Mouse (Mus musculus) adrenal gland, adult 8-10 months (tissue): ENCODE results near the gene Adck1. TPM values are rescaled to one million over a fixed set of nuclear protein-coding genes. Genes with fewer than 3 reads are reported as not detected.
"Not testable (repeated sequence)": the region's sequence is repeated elsewhere in the genome, so short reads cannot be mapped to it uniquely, and the experiment has no call there.

Experiments
- DNase-seq: peaks from one replicate; pipeline ENCODE4 v3.0.0; 2022
- total RNA-seq, 4 experiments: library from RNA; stranded (reverse); gene quantifications; 2 replicates each; pipeline ENCODE4 v1.2.4; 2022

Gene Adck1
- total RNA-seq: 10 to 100 TPM; 24.3 to 26.0 (median 25.0) TPM

DNA sequence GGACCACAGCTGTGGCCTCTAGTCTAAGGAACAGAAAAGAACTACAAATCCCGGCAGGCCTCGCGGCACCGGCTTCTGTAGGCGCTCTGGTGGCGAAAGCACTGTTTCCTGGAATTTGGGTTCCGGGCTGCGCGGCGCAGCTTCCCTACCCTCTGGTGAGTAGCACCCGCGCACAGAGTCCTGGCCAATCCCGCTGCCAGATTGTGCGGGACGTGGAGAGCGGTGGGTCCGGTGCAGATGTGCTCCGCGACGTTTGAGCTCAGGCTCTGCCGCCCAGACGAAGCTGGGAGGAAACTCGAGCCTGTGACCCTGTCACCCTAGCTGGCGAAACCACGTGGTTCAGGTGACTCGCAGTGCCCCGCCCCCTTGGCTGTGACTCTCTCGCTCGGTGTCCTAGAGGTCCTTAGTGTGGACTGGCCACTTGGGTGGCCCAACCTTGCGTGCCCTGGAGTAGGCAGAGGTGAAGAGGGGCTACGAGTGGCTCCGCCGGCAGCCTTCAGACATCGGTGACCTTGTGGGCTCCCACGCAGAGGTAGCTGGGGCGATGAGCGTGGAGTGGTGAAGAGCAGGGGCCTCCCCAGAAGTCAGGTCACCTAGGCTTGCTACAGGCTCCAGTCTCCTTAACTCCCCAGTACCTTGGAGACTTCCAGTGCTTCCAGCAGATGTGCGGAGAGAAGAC is at the start of gene Adck1:
Gene Adck1, plus strand, starts transcription at position 114 of the 679 bp plus-strand sequence.
- DNase-seq: peak; percentile 87

DNA sequence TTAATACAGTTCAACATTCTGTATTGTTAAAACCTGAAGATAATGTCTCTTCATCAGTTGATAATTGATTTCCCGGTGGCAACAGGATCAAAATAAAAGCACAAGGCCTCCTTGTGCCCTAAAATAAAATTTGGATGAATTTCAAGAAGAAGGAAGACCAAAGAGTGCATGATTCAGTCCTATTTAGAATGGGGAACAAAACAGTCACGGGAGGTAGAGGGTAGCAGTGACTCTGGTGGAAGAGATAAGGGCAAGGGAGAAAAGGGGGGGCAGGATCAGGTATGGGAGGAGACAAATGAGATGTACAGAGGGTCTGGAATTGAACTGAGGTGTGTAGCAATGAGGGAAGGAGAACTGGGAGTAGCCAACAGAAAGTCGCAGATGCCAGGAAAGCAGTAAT is 45.8 kb upstream of the Adck1 start:
- DNase-seq: no peak

DNA sequence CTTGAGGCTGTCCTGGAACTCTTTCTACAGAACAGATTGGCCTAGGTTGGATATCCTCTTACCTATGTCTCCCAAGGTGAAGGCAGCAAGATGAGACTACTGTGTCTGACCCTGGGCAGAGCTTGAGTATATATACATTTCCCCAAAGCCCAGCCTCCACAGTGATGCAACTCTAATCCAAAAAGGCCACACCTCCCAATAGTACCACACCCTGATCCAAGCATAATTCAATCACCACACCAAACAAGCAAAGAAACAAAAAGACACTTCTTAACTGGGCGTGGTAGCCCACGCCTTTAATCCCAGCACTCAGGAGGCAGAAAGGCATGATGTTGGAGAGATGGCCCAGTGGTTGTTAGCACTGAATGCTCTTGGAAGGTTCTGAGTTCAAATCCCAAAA is 36.4 kb upstream of the Adck1 start, which contains the start of gene Gm5039:
Gene Gm5039, minus strand, starts transcription at position 101 of the 400 bp plus-strand sequence.
- DNase-seq: not testable (repeated sequence)

DNA sequence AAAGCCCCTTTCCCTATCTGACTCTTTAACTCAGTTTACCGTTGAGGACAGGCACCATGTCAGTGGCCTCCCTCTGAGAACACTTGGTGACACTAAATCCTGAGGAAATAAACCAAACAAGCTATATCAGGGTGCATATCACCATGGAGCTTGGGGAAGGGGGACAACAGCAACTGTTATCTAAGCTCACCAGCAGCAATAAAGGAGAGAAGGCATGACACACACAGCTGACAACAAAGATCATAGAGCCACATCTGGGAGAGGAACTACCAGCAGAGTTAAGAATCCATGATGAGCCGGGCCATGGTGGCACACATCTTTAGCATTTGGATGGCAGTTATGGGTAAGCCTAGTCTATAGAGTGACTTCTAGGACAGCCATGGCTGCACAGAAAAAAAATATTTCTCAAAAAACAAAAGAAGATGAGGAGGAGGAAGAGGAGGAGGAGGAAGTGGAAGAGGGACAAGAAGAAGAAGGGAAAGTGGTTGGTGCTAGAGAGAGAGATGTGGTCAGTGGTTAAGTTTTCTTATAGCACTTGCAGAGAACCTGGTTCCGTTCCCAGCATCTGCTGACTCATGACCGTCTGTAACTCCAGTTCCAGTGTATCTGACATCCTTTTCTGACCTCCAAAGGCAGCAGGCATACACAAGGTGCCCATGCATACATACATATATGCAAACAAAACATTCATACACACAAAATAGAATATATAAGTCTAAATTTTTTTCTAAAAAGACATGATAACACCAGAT is 23.5 kb upstream of the Adck1 start:
- not testable (repeated sequence) for DNase-seq

DNA sequence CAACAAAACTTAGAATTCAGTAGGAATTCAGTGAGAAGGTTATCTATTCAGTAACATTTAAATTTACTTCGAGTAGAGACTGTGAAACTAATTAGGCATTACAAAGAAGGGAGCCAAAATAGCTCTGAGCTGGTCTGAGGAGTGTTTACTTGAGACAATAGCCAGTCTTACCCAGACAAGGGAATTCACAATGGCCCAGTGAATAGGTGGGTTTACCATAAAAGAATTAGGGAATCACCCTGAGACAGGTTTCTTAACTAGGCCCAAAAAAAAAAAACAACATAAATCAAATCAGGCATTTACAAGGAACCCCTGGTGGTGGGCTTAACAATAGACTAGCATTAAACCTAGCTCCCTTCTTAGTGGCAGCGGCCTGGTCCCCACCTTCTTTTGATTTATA is 19.1 kb upstream of the Adck1 start:
- not testable (repeated sequence) for DNase-seq

DNA sequence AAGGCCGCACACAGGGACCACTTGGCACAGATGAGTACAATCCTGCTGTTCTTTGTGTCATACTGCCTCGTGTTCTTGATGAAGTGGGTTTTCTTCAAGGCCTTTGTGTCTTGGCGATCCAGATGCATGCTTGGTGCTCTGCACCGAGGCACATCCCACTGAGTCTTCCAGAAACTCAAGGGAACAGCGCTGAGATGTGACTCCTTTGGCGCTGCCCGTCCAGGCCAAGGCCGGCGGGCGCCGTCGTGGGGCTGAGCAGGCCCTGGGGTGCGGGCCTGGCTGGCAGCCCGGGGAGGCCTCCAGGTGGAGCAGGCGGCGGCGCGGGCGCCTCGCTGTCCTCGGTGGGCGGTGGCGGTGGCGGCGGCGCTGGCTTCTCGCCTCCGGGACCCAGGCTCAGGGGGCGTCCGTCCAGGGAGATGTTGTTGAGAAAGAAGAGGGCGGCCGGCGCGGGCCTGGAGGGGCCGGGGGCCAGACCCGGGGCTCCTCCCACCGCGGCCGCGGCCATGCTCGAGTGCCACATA is 6.1 kb upstream of the Adck1 start:
- DNase-seq: no peak

DNA sequence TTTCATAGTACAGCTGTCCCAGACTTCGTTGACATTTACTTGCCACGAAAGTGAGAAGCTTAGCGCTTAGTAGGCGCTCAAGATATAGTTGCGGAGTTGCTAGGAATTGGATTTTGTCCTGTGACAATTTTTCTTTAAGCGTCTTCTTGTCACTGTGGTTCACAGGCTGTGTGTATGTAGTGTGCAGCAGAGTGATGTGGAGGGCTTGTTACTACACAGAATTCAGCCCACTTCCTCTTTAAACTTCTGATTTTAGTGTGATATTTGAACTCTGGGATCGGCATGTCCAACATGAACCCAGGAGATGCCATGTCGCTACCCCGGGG is 729 bp downstream of the Adck1 start:
- no peak for DNase-seq

DNA sequence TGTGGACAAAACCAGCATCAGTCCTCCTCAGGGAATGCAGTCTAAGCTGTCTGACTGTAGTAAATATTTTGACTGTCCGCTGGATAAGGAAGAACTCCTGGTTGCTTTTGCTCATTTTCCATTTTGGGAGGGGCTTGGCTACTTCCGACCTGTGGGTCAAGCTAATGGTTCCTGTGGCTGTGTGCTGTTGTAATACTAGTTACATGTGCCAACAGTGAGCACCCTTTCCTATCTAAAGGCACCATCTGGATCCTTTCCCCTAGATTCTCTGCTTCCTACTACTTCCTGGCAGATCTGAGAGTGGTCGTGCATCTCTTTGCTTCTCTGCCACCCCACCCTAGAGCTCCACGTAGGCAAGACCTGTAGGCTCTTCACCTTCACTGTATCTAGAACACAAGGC is 7.3 kb downstream of the Adck1 start:
- DNase-seq: no peak

DNA sequence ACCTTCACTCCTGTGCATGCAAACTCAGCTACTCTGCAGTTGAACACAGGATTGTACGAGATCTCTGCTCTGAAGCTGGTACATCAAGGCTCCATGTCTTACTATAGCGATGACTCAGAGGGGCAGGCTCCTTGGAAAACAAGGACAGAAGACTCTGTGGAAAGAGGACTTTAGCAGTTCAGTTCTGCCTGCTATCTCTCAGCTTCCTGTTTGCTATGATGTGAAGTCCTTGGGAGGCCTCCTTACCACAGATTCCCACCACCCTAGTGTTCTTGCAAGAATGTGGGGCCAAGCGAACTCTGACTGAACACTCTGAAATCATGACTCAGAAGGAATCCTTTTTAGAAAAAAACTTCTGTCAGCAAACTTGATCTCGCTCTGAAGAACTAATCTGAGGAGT is 8.3 kb downstream of the Adck1 start:
- DNase-seq: peak; percentile 6

DNA sequence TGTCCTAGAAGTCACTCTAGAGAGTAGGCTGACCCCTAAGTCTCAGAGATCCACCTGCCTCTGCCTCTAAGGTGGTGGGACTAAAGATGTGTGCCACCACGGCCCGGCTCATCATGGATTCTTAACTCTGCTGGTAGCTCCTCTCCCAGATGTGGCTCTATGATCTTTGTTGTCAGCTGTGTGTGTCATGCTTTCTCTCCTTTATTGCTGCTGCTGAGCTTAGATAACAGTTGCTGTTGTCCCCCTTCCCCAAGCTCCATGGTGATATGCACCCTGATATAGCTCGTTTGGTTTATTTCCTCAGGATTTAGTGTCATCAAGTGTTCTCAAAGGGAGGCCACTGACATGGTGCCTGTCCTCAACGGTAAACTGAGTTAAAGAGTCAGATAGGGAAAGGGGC is 9.3 kb downstream of the Adck1 start:
- not testable (repeated sequence) for DNase-seq

DNA sequence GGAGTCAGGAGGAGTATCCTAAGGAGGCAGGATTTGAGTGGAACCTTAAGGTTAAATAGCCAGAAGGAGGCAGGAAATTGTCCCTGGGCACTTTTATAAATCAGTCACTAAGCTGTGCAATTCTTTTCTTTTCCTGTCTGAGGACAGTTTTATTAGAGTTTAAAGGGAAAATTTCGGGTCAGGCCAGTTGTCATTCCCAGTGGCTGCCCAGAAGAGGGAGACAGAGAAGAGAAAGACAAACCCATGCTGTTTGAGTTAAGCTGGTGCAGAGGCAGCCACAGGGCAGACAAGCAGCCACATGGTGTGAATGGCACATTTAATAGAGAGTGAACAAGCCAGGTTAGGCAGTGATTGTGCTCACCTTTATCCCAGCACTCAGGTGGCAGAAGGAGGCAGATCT is 10.0 kb downstream of the Adck1 start:
- not testable (repeated sequence) for DNase-seq

DNA sequence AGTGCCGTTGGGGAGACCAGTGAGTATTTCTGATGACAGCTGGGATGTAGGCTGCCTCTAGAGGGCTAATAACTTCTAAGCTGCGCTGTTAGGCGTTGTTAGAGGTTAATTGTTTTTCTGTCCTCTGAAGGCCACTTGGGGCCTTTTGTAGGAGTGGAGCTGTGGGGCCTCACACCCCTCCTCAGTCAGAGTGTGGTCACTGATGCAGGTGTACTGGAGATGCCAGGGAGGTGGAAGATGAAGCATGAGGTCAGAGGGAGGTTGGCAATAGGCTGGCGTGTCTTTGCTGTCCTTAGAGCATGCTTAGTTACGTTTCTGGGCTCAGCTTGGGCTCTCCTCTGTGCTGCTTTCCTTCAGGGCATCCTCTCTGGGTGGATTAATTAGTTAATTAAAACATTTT is 11.7 kb downstream of the Adck1 start:
- no peak for DNase-seq

DNA sequence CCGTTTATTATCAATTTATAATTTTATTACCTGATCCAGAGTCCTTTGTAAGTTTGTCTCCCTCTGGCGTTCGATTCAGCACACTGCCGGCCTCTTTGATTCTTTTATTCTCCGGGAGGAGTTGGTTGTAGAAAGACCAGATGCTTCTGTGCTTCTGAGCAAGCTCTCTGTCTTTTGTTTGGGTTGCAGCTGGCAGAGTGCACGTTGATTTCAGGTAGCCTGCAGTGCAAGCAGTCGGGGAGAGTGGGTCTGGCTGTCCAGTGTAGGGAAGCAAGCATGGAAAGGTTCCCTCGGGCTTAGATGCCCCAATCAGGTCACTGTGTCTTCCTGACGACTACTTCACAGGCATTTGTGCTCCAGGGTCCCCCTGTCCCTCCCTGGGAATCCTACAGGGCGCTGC is 16.5 kb downstream of the Adck1 start:
- no peak for DNase-seq

DNA sequence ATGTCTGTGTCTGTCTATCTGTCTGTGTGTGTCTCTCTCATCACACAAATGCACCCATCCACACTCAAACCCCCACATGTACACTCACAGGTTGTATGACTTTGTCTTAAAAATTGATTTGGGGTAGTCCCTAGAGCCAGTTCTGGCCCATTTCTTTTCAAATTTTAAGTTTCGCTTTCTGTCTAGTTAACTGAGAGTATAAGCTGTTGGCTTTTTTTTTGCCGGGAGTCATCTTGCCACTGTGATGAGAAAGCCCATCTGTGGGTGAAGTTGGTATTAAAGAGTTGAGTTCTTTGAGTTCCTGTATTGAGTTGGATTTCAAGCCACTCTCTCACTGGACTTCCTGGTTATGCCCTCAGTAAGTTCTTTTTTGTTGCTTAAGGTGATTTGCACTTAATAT is 17.9 kb downstream of the Adck1 start:
- no peak for DNase-seq

DNA sequence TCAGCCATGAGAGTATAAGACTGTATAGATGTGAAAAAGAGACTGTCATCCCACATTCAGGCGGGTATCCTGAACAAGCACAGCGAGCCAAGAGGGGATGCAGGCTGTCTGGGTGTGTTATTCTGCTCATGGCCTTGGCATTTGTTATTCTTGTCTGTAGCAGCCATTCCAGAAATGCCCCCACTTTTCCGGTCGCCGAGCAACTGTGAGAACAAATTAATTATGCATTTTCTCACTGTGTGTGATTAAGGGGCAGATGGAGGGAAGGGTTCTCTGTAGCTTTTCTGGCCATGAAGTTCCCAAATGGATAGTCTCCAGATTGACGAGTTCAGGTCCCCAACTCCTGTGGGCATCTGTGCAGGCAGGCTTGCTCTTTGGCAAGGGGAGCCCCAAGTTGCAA is 28.5 kb downstream of the Adck1 start:
- DNase-seq: no peak

DNA sequence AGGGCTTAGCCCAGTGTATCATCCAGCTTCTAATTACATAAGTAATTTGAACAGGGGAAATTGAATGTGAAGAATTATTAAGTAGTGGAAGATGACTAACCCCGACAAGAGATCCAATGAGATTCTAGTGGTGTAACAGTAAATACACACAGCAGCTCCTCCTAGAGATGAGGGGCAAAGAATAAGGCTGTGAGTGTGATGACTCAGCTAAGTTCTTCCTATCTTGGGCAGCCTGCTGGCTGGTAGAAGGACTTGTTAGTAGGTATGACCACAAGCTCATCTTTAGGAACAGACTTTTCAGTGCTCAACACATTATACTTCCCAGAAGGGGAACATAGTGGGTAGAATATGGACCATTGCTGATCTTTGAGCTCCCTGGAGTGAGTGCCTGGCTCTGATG is 38.3 kb downstream of the Adck1 start:
- no peak for DNase-seq

DNA sequence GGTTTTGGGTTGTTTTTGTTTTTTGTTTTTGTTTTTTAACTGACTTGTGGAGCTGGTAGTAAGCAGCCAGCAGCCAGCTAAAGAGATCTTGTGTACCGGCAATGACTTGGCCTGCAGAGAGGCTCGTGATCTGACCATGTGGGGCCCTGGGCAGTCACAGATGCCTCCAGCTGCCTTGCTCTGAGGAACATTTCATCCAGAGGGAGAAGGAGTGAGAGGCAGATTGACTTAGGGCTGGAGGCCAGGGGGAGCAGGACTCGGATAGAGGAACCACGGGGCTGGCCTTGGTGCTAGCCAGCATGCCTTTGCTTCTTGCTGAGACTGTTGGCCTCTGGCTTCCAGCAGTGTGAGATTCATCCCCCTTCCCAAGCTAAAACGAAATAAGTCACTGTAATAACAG is 43.2 kb downstream of the Adck1 start:
- DNase-seq: no peak

DNA sequence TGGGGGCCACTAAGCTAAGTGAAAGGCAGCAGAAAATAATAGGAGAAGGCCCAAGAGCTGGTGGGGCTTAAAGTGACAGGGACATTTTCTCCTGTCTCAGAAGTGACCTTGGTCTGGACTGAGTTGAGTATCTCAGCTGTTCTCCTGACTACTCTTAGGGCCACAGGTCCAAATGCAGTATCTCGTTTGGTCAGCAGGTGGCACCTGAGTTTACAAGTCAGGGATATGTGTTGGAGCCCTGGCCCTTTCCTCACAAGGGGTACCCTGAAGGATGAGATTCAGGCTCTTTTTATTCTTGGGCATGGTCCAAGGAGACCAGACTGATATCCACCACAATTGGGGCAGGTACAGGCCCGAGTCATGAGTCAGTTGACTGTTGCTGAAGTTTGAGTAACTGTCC is 44.8 kb downstream of the Adck1 start:
- DNase-seq: peak; percentile 25

DNA sequence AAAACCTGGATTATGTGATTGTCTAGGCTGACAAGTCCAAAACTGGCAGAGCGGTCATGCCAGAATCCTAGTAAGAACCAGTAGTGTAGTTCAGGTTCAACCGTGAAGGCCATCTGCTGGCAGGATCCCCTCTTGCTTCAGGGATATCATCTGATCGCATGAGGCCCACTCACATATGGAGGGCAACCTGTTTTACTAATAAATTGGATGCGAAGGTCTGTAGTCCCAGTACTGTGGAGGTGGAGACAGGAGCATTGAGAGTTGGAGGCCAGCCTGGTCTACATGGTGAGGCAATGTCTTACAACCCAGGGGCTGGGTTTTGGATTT is 47.6 kb downstream of the Adck1 start:
- no peak for DNase-seq

DNA sequence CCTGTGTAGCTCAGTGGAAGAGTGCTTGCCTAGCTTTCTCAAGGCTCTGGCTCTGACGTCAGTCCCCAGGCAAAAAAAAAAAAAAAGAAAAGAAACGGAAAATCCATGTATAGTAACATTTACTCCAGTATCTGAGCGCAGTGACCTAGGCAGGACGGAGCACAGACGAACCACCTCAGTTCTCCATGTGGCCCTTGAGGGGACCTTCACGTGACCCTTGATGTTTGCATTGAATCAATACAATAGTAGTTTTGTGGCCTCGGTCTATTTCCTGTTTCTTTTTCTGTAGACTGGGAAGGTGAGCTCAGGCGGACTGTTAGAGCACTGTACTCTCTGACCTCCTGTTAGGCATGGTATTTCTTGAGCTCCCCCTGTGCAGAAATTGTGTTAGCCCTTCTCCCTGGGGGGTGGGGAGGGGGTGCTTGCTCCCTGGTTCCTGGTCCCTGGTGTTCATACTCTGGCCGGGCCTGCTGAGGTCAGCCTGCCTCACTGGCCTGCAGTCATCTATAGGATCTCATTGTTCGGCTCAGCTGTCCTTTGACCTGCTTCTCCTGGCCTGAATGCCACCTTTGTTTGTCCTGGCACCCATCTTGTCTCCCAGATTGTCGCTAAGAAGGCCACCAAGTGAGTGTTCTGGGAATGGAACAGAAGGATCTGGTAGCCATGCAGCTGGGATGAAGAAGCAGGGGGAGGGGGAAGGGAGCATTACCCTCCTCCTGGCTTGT is 48.1 kb downstream of the Adck1 start:
- DNase-seq: no peak

DNA sequence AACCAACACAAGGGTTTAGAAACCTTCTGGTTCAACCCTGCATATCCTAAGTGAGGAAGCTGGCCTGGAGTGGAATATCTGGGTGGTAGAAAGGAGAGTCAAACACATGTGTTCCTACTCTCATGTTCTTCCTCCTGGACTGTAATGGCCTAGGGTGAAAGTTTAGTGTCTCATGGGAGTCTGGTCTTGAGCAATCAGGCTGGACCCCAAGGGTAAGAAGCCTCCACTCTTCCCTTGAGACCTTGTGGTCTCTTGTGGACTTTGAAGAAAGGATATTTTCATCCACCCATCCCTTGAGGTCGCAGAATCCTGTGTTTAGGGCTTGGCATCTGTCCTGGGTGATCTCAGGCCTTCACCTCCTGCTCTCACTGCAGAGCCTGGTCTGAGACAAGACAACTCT is 52.9 kb downstream of the Adck1 start:
- no peak for DNase-seq

DNA sequence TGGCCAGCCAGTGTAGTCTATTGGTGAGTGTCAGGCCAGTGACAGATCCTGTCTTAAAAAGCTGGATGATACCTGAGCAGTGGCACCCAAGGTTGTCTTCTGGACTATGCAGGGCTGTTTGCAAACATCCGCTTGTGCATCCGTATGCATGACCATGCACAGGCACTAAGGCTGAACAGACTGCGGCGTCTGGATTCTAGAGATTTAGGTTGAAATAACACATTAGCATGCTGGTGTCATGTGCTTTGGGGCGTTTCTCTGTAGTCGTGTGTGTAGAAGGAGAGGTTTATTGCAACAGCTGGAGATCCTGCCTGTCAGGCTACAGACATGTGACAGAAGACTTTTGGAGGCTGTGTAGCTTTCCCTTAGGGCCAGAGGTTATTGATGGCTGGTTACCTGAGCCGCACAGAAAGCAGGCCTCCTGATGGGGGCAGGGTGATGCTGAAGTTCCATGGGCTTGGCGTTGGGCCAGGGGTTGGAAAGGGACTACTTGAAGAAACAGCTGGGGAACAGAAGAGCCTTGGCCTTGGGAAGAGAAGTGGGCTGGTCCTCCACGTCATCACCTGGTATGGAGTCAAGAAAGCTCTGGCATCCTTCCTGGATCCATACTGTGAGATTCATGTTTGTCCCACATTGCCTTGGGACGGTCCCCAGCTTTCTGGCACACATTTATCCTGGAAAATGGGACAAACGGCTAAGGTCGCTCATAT is 59.7 kb downstream of the Adck1 start:
- no peak for DNase-seq

DNA sequence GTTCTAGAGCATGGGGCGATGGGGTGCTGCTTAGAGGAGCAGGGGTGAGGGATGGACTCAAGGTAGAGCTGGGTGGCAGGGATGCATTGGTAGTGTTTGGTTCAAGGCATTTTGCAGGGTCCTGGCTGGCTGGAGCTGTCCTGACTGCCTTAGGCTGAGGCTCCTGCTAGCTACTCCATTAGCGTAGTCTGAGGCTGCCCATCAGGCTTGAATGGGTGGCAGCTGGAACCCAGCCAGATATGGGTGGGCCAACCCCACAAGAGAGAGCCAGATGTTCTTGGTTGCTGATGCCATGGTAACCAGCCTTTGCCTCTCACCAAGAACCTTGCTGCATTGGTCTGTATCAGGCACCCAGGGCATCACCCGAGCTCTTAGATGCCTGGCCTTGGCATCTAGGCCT is 66.6 kb downstream of the Adck1 start:
- DNase-seq: no peak
